Mouse (Mus musculus) kidney, adult 2 months (tissue): Measurements from ENCODE around the gene Celf2.

ENCODE experiments used
- CTCF ChIP-seq: fragments of 200-500 bp; conservative IDR thresholded peaks from 2 replicates; pipeline ENCODE4 v1.5.1; 2011; ENCODE audit warnings: low read depth, mild to moderate bottlenecking, control low read depth, low read length, moderate library complexity, mixed read lengths; ENCODE audit not compliant: insufficient read depth, insufficient read length
- POLR2A ChIP-seq: fragments of 200-500 bp; IDR thresholded peaks from one replicate; pipeline ENCODE4 v1.6.1; 2011; ENCODE audit warnings: low read depth, low read length, control low read depth

DNA sequence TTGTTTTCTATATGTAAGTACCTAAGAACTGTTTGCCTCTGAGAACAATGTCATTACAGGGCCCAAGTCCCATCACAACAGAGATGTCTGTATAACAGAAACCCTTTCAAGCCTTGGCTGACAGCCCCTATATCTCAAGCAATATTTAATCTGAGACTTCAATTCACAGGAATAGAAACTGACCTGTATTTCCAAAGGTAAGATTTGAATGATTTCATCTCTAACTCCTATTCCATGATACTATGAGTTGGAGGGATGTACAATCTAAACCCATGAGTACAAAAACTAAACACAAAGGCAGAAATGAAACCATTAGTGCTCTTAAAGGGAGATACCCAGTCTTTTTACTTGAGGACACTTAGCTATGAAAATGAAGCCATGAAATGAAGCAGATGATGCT lies 790.5 kb downstream of the Celf2 start:
- TF ChIP-seq CTCF (no peak), POLR2A (no peak)
